ENCODE assay signal across 19 mouse cellular contexts in genomic region chr3:26146174-26146573, GRCm38 (mm10).
DNase-seq lines count a peak whose midpoint lies in the region; ATAC-seq lines count a peak whose summit lies in the region.
"Had no signal": no experiment of that assay in that cellular context is flagged by ENCODE, and none has a peak within 500 bp of the region (broad histone marks: within the 10 kb centered on the region; RNA-seq: fewer than 3 reads in every experiment).

No protein-coding gene starts in this region.

- peak; percentile 81 for ATAC-seq in forebrain, embryonic 11.5 days (replicated peaks; ENCODE audit: low FRiP score)
- ATAC-seq in neural tube, embryonic 11.5 days (ENCODE audit: insufficient read depth, low FRiP score, low TSS enrichment): peak; percentile 82; the same call in 1 of the 2 replicates
- ATAC-seq in neural tube, embryonic 12.5 days (ENCODE audit: low FRiP score, low read depth): peak; percentile 79
- ATAC-seq: intestine, embryonic 16.5 days had no signal

- H3K9me3 ChIP-seq in forebrain, embryonic 11.5 days (ENCODE audit: control insufficient read depth, low read length): no peaks in the 10 kb centered on the region
- H3K9me3 ChIP-seq in forebrain, embryonic 10.5 days: no peaks in the 10 kb centered on the region
- no peaks in the 10 kb centered on the region for H3K9me3 ChIP-seq in neural tube, embryonic 11.5 days (ENCODE audit: control insufficient read depth, low read length)
- H3K9me3 ChIP-seq in neural tube, embryonic 12.5 days: no peaks in the 10 kb centered on the region
- H3K9me3 ChIP-seq: heart, embryonic 13.5 days; kidney, embryonic 15.5 days; midbrain, embryonic 15.5 days had no signal

- no peaks in the 10 kb centered on the region for H3K36me3 ChIP-seq in forebrain, embryonic 11.5 days (ENCODE audit: control insufficient read depth, insufficient read depth, low read length)
- no peaks in the 10 kb centered on the region for H3K36me3 ChIP-seq in forebrain, embryonic 10.5 days (replicated peaks)
- no peaks in the 10 kb centered on the region for H3K36me3 ChIP-seq in neural tube, embryonic 11.5 days (ENCODE audit: control insufficient read depth, insufficient read depth, low read length)
- H3K36me3 ChIP-seq in neural tube, embryonic 12.5 days: no peaks in the 10 kb centered on the region
- H3K36me3 ChIP-seq: heart, embryonic 13.5 days; kidney, embryonic 15.5 days; midbrain, embryonic 15.5 days had no signal

- H3K27me3 ChIP-seq in forebrain, embryonic 11.5 days (ENCODE audit: control insufficient read depth, insufficient read depth, low read length): no peaks in the 10 kb centered on the region
- H3K27me3 ChIP-seq in forebrain, embryonic 10.5 days (ENCODE audit: poor library complexity, severe bottlenecking): 0 out of 2 replicates have a peak, but pooled peaks cover under 1% of the 10 kb centered on the region
- H3K27me3 ChIP-seq in neural tube, embryonic 11.5 days (ENCODE audit: control insufficient read depth, insufficient read depth, low read length): no peaks in the 10 kb centered on the region
- no peaks in the 10 kb centered on the region for H3K27me3 ChIP-seq in neural tube, embryonic 12.5 days (replicated peaks)
- H3K27me3 ChIP-seq: heart, embryonic 13.5 days; midbrain, embryonic 15.5 days had no signal

- H3K4me2 ChIP-seq in forebrain, embryonic 11.5 days (ENCODE audit: low read depth, low read length, severe bottlenecking): no peak overlapping the region
- no peak overlapping the region for H3K4me2 ChIP-seq in neural tube, embryonic 11.5 days (ENCODE audit: low read depth)
- no peak overlapping the region for H3K4me2 ChIP-seq in neural tube, embryonic 12.5 days (replicated peaks)
- H3K4me2 ChIP-seq: heart, embryonic 13.5 days; kidney, embryonic 15.5 days; lung, embryonic 14.5 days; midbrain, embryonic 15.5 days had no signal

- no peak for DNase-seq in forebrain, embryonic 11.5 days (ENCODE audit: low spot score)
- DNase-seq in forebrain, embryonic 10.5 days (ENCODE audit: extremely low spot score, low spot score): no peak
- no peak for DNase-seq in neural tube, embryonic 11.5 days (ENCODE audit: low spot score)
- DNase-seq in neural tube, embryonic 10.5 days (ENCODE audit: extremely low spot score, low spot score): no peak
- no peak for DNase-seq in adrenal gland, adult 2 months
- DNase-seq in frontal cortex, postnatal 14 days (ENCODE audit: low spot score in 2 of 2): no peak
- DNase-seq: adrenal gland, postnatal 14 days; cerebellum, adult 18-20 months; heart, postnatal 36 days; layer of hippocampus, postnatal 36 days; liver; lung, embryonic 14.5 days; thymus, postnatal 4 days had no signal

- H3K4me1 ChIP-seq in forebrain, embryonic 11.5 days (replicated peaks; ENCODE audit: control insufficient read depth, insufficient read depth, low read length): 0 out of 2 replicates have a peak, but pooled peaks cover 2% of the 10 kb centered on the region
- peaks cover 24% of the 10 kb centered on the region for H3K4me1 ChIP-seq in forebrain, embryonic 10.5 days
- no peaks in the 10 kb centered on the region for H3K4me1 ChIP-seq in neural tube, embryonic 11.5 days (ENCODE audit: control insufficient read depth, insufficient read depth, low read length)
- H3K4me1 ChIP-seq in neural tube, embryonic 12.5 days: no peaks in the 10 kb centered on the region
- H3K4me1 ChIP-seq: heart, embryonic 13.5 days; kidney, embryonic 15.5 days had no signal

- H3K9ac ChIP-seq in forebrain, embryonic 11.5 days (ENCODE audit: low read length): no peak overlapping the region
- no peak overlapping the region for H3K9ac ChIP-seq in neural tube, embryonic 11.5 days (ENCODE audit: low read length)
- no peak overlapping the region for H3K9ac ChIP-seq in neural tube, embryonic 12.5 days
- H3K9ac ChIP-seq: heart, embryonic 13.5 days; kidney, embryonic 15.5 days; lung, embryonic 14.5 days; midbrain, embryonic 15.5 days had no signal

- 19% methylated on average over 3 of the region's 3 CpGs for WGBS in forebrain, embryonic 11.5 days
- 32% methylated on average over 3 of the region's 3 CpGs for WGBS in forebrain, embryonic 10.5 days
- WGBS in neural tube, embryonic 11.5 days: 20% methylated on average over 3 of the region's 3 CpGs
- WGBS in neural tube, embryonic 12.5 days: 12% methylated on average over 3 of the region's 3 CpGs

- no peak overlapping the region for H3K4me3 ChIP-seq in forebrain, embryonic 11.5 days (ENCODE audit: low read depth, low read length)
- no peak overlapping the region for H3K4me3 ChIP-seq in forebrain, embryonic 10.5 days
- H3K4me3 ChIP-seq in neural tube, embryonic 11.5 days (ENCODE audit: low read depth, low read length): no peak overlapping the region
- H3K4me3 ChIP-seq in neural tube, embryonic 12.5 days: no peak overlapping the region
- H3K4me3 ChIP-seq: heart, embryonic 13.5 days; kidney, embryonic 15.5 days; midbrain, embryonic 15.5 days had no signal

- no peak overlapping the region for H3K27ac ChIP-seq in forebrain, embryonic 11.5 days (ENCODE audit: low read depth, low read length)
- no peak overlapping the region for H3K27ac ChIP-seq in forebrain, embryonic 10.5 days
- no peak overlapping the region for H3K27ac ChIP-seq in neural tube, embryonic 11.5 days (ENCODE audit: low read depth, low read length)
- no peak overlapping the region for H3K27ac ChIP-seq in neural tube, embryonic 12.5 days
- H3K27ac ChIP-seq: heart, embryonic 13.5 days; kidney, embryonic 15.5 days; macrophage; midbrain, embryonic 15.5 days had no signal
